Mouse (Mus musculus): ENCODE measurements around the gene Slc5a10.
A peak's percentile ranks its signal among the peaks of the same experiment; 100 is the strongest.

GRCm38 (mm10) chr11:61714346-61715117 is 6.1 kb downstream of the Slc5a10 start:
- TF ChIP-seq CTCF (IDR thresholded peaks at IDR 0.05) (peak; percentile 98), EP300 (IDR thresholded peaks at IDR 0.05) (no peak)

Data from lung, postnatal 0 days (tissue).